Mouse (Mus musculus) intestine, postnatal 0 days (tissue): ENCODE measurements around the gene Ppp2r5e. TPM values are rescaled to one million over a fixed set of nuclear protein-coding genes. Genes with fewer than 3 reads are reported as not detected.

Experiments
- ATAC-seq: fragments of 200-750 bp; cut with Nextera tagmentation; 2 replicates; pipeline ENCODE4 v1.8.0; 2017; ENCODE audit warnings: mild to moderate bottlenecking, moderate TSS enrichment, moderate library complexity
- H3K27ac ChIP-seq: fragments of 300-500 bp; sonication (generic); 2 replicates; pipeline ENCODE4 v1.5.1; 2014; ENCODE audit warnings: mild to moderate bottlenecking, low read depth, low read length, moderate library complexity
- H3K27me3 ChIP-seq: fragments of 300-500 bp; sonication (generic); replicated peaks from 2 replicates; pipeline ENCODE4 v1.6.1; 2014; ENCODE audit warnings: low read length, mixed read lengths; ENCODE audit not compliant: control insufficient read depth, insufficient read depth
- H3K36me3 ChIP-seq: fragments of 300-500 bp; sonication (generic); 2 replicates; pipeline ENCODE4 v1.6.1; 2014; ENCODE audit warnings: mild to moderate bottlenecking, moderate library complexity; ENCODE audit not compliant: control insufficient read depth, insufficient read depth
- H3K4me1 ChIP-seq: fragments of 300-500 bp; sonication (generic); replicated peaks from 2 replicates; pipeline ENCODE4 v1.6.1; 2014; ENCODE audit warnings: antibody characterized with exemption, low read length, mixed read lengths; ENCODE audit not compliant: control insufficient read depth, insufficient read depth
- H3K4me2 ChIP-seq: fragments of 300-500 bp; sonication (generic); replicated peaks from 2 replicates; pipeline ENCODE4 v1.6.1; 2014; ENCODE audit warnings: low read depth, mild to moderate bottlenecking, moderate library complexity
- H3K4me3 ChIP-seq: fragments of 300-500 bp; sonication (generic); 2 replicates; pipeline ENCODE4 v1.5.1; 2014; ENCODE audit warnings: low read depth, low read length
- H3K9ac ChIP-seq: fragments of 300-500 bp; sonication (generic); 2 replicates; pipeline ENCODE4 v1.6.1; 2014; ENCODE audit warnings: mild to moderate bottlenecking, low read depth, low read length
- H3K9me3 ChIP-seq: fragments of 300-500 bp; sonication (generic); 2 replicates; pipeline ENCODE4 v1.6.1; 2016; ENCODE audit warnings: mixed run types; ENCODE audit not compliant: control insufficient read depth
- CTCF ChIP-seq: sonication (generic); IDR thresholded peaks from 2 replicates; pipeline ENCODE4 v1.5.1; 2016; ENCODE audit warnings: low read depth, mild to moderate bottlenecking, control low read depth, antibody characterized with exemption, moderate library complexity
- WGBS: fragments of 180-500 bp; shearing (Covaris S2); extraction: QIAGEN DNeasy Blood & Tissue Kit; methylation state at CpG from one replicate; pipeline ENCODE4 v1.1.7; 2014; 5-methylcytosine and 5-hydroxymethylcytosine counted together
- polyA plus RNA-seq: library from polyadenylated mRNA; unstranded; fragments of >200 nt; fragmentation: Nextera tagmentation; extraction: Ambion mirVana; gene quantifications from 2 replicates; pipeline ENCODE4 v1.2.1, GENCODE M21; 2015

The Ppp2r5e gene
- 7.3 and 9.2 TPM in 2 replicates for polyA plus RNA-seq

DNA sequence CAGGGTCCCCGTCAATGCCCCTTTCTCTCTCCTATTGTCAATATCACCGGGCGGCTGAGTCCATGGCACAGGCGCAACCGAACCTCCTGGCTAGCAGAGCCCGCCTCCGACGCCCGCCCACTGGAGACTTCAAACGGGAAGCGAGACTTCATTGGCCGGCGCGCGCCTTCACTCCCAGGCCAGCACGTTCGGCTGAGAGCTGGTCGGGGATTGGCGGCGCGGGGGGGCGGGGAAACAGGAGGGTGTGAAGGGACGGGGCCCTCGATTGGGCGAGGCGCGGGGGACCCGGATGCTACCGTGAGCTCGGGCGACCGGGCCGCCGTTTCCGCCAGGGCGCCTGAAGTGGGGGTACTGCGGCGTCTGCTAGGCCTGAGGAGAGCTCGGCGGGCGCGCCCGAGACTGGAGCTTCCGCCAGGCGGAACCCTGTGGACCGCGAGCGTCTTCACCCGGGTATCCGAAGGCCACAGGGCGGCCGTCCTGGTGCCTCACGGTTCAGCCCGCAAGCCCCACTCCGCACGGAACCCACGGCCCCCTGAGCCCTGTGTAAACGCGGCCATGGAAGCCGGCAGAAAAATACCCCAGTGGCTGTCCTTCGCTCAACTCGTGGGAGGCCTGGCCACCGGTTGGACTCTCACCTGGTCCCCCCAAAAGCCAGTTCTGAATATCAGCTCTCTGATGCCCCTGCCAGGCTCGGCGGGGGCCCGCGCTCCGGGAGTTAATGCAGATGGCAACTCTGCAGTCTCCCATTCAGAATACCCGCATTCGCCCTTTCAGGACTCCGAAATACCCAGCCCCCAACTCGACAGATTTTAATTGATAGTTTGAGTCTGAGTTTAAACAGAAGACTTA is at the start of gene Ppp2r5e:
TSS of gene Ppp2r5e (minus strand) at position 92 of the 849 bp plus-strand sequence.
- 0 out of 2 replicates have a peak, but pooled peaks have one; percentile 14 for TF ChIP-seq CTCF
- ATAC-seq: peak; percentile 99

DNA sequence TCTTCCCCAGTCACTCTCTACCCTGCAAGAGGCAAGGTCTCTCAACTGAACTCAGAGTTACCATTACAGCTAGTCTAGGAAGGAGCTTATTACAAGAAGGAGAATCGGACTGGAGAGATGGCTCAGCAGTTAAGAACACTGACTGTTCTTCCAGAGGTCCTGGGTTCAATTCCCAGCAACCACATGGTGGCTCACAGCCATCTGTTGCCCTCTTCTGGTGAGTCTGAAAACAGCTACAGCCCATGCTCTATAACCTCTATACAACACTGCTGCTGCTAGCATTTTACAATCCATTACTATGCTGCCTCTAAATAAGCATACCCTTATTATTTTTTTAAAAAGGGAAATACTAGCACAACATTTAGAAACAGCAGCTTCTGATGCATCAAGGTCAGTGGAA is 49.7 kb upstream of the Ppp2r5e start:
- H3K9me3 ChIP-seq: no peaks in the 10 kb centered on the region
- H3K4me3 ChIP-seq: no peak overlapping the region
- H3K36me3 ChIP-seq: 0 out of 2 replicates have a peak, but pooled peaks cover 4% of the 10 kb centered on the region
- no peak overlapping the region for H3K9ac ChIP-seq
- peak; percentile 62 for TF ChIP-seq CTCF
- H3K4me2 ChIP-seq: no peak overlapping the region
- no peak for ATAC-seq
- H3K27ac ChIP-seq: no peak overlapping the region
- WGBS: 88% methylated on average over 1 of the region's 1 CpGs
- no peaks in the 10 kb centered on the region for H3K27me3 ChIP-seq
- H3K4me1 ChIP-seq: no peaks in the 10 kb centered on the region

More for the DNA sequence above, at the start of gene Ppp2r5e:
- Histone ChIP-seq H3K4me2 (peak within 1 kb of the TSS; percentile 85), H3K9me3 (no peaks in the 10 kb centered on the region), H3K4me3 (peak within 1 kb of the TSS; percentile 95), H3K9ac (peak within 1 kb of the TSS; percentile 95), H3K36me3 (0 out of 2 replicates have a peak, but pooled peaks cover 7% of the 10 kb centered on the region), H3K4me1 (no peaks in the 10 kb centered on the region), H3K27me3 (no peaks in the 10 kb centered on the region), H3K27ac (peak within 1 kb of the TSS; percentile 95)
- under 1% methylated on average over 70 of the region's 72 CpGs for WGBS

DNA sequence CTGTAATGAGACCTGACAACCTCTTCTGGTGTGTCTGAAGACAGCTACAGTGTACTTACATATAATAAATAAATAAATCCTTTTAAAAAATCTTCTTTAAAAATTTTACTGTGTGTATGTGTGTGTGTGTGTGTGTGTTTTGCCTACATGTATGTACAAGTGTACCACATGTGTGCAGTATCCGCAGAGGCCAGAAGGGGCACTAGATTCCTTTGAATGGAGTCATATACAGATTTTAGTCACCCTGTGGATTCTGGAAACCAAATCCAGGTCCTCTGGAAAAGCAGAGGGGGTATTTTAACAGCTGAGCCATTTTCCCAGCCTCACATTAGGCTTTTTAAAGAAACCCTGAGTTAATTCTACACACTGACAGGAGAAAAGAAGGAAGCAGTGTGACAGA is 45.7 kb upstream of the Ppp2r5e start:
- H3K4me3 ChIP-seq: no peak overlapping the region
- WGBS: 100% methylated on average over 1 of the region's 1 CpGs
- H3K9ac ChIP-seq: no peak overlapping the region
- no peaks in the 10 kb centered on the region for H3K27me3 ChIP-seq
- no peaks in the 10 kb centered on the region for H3K36me3 ChIP-seq
- no peak overlapping the region for H3K27ac ChIP-seq
- H3K4me2 ChIP-seq: no peak overlapping the region
- TF ChIP-seq CTCF: no peak; the same call in none of the 2 replicates
- H3K9me3 ChIP-seq: no peaks in the 10 kb centered on the region
- H3K4me1 ChIP-seq: no peaks in the 10 kb centered on the region
- no peak for ATAC-seq

DNA sequence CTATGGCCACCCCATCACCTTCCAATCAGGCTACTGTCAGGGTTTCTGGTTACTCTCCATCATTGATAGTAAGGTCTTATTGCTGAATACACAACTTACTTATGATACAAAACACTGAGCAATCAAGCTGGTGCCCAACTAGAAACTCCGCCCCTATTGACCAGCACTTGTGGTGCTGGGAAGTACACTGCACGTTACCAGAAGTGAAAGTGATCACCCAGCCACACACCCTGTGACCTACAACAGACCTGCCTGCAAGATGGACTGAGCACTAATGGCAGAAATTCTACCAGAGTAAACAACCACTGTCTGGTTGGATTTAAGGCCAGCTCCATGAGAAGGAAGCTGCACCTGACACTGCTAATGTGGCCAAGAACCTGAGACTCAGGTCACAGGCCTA is 42.3 kb upstream of the Ppp2r5e start:
- H3K27ac ChIP-seq: no peak overlapping the region
- no peaks in the 10 kb centered on the region for H3K4me1 ChIP-seq
- H3K4me3 ChIP-seq: no peak overlapping the region
- no peaks in the 10 kb centered on the region for H3K36me3 ChIP-seq
- no peak overlapping the region for H3K9ac ChIP-seq
- H3K9me3 ChIP-seq: no peaks in the 10 kb centered on the region
- ATAC-seq: no peak
- WGBS: 66% methylated on average over 2 of the region's 2 CpGs
- TF ChIP-seq CTCF: no peak
- no peak overlapping the region for H3K4me2 ChIP-seq
- no peaks in the 10 kb centered on the region for H3K27me3 ChIP-seq

DNA sequence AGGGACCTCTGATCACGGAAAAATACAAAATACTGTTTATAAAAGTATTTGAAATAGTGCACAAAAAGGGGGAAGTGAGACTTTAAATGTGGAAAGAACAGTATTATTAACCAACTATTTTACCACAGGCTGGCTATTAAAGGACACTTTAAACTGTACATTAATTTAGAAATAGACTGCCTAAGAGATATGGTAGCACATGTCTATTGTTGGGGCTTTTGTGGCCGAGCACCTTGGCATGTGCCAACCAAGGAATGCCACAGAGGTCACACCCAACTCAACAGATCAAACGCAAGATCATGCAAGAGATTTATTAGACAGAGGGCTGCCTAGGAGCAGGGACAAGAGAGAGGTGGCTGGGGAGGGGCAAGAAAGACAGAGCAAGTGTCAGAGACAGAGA is 41.1 kb upstream of the Ppp2r5e start:
- no peaks in the 10 kb centered on the region for H3K4me1 ChIP-seq
- H3K4me2 ChIP-seq: no peak overlapping the region
- no peaks in the 10 kb centered on the region for H3K9me3 ChIP-seq
- no peak for ATAC-seq
- H3K27ac ChIP-seq: no peak overlapping the region
- H3K9ac ChIP-seq: no peak overlapping the region
- no peaks in the 10 kb centered on the region for H3K36me3 ChIP-seq
- H3K4me3 ChIP-seq: no peak overlapping the region
- 82% methylated on average over 3 of the region's 3 CpGs for WGBS
- H3K27me3 ChIP-seq: no peaks in the 10 kb centered on the region
- TF ChIP-seq CTCF: no peak

DNA sequence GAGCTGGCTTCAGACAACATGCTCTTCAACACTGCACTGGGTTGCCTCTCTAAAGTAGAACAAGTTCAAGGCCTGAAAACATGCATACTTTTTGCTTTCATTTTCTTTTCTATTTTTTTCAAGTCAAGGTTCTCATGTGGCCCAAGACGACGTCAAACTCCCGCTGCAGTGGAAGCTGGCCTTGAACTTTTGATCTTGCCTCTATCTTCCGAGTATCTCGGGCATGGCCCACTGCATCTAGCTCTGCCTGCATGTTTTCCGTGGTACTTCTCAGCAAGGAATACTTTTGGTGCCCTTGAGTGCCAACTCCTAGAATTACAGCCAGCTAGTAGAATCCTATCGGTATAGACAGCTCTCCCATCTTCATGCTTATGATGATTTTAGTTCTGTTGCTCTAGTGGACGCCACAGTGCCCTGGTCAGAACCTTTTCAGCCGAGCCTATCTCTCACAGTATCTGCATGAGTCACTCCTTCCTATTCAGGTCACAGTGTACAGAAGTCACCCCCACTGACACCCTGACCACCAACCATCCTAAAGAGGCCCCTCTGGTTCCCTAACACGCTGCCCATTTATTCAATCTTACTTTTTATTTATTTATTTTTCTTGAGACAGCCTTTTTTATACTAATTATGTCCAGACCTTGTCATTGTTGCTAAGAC is 39.9 kb upstream of the Ppp2r5e start:
- no peak for TF ChIP-seq CTCF
- Histone ChIP-seq H3K36me3 (no peaks in the 10 kb centered on the region), H3K9ac (no peak overlapping the region), H3K4me3 (no peak overlapping the region), H3K4me1 (no peaks in the 10 kb centered on the region), H3K27me3 (no peaks in the 10 kb centered on the region), H3K9me3 (no peaks in the 10 kb centered on the region), H3K4me2 (no peak overlapping the region), H3K27ac (no peak overlapping the region)
- no peak for ATAC-seq
- WGBS: 79% methylated on average over 10 of the region's 10 CpGs
